Mouse (Mus musculus): ENCODE data around the gene Coro6.

The Coro6 gene

GRCm38 (mm10) chr11:77462283-77463100, at the start of gene Coro6:
Gene Coro6, plus strand, starts transcription at chr11:77462411.
- ATAC-seq (ENCODE audit: insufficient number of reproducible peaks, low FRiP score, low TSS enrichment), result 0 out of 2 replicates have a peak, but pooled peaks have one; percentile 41

- ATAC-seq (ENCODE audit: insufficient number of reproducible peaks, low FRiP score, low TSS enrichment), result no peak
These were observed 47.9 kb upstream of the Coro6 start for GRCm38 (mm10) chr11:77414141-77414839.

GRCm38 (mm10) chr11:77416212-77417000, 45.8 kb upstream of the Coro6 start:
- ATAC-seq (ENCODE audit: insufficient number of reproducible peaks, low FRiP score, low TSS enrichment), result no peak

GRCm38 (mm10) chr11:77418021-77418420, 44.2 kb upstream of the Coro6 start:
- ATAC-seq (ENCODE audit: insufficient number of reproducible peaks, low FRiP score, low TSS enrichment), result no peak

GRCm38 (mm10) chr11:77423175-77423859, 38.9 kb upstream of the Coro6 start:
- no peak for ATAC-seq (ENCODE audit: insufficient number of reproducible peaks, low FRiP score, low TSS enrichment)

GRCm38 (mm10) chr11:77428446-77428845, 33.8 kb upstream of the Coro6 start:
- no peak for ATAC-seq (ENCODE audit: insufficient number of reproducible peaks, low FRiP score, low TSS enrichment)

- ATAC-seq (ENCODE audit: insufficient number of reproducible peaks, low FRiP score, low TSS enrichment), result no peak
These were observed 25.2 kb upstream of the Coro6 start for GRCm38 (mm10) chr11:77437026-77437425.

GRCm38 (mm10) chr11:77440081-77440480, 22.1 kb upstream of the Coro6 start:
- ATAC-seq (ENCODE audit: insufficient number of reproducible peaks, low FRiP score, low TSS enrichment), result no peak

GRCm38 (mm10) chr11:77441020-77441419, 21.2 kb upstream of the Coro6 start:
- ATAC-seq (ENCODE audit: insufficient number of reproducible peaks, low FRiP score, low TSS enrichment), result no peak

GRCm38 (mm10) chr11:77442186-77443170, 19.7 kb upstream of the Coro6 start:
- ATAC-seq (ENCODE audit: insufficient number of reproducible peaks, low FRiP score, low TSS enrichment), result no peak

- ATAC-seq (ENCODE audit: insufficient number of reproducible peaks, low FRiP score, low TSS enrichment), result no peak
These were observed 17.3 kb upstream of the Coro6 start for GRCm38 (mm10) chr11:77444939-77445338.

GRCm38 (mm10) chr11:77446628-77447041, 15.6 kb upstream of the Coro6 start:
- ATAC-seq (ENCODE audit: insufficient number of reproducible peaks, low FRiP score, low TSS enrichment), result peak; percentile 75; the same call in 1 of the 2 replicates

GRCm38 (mm10) chr11:77449224-77449623, 13.0 kb upstream of the Coro6 start:
- ATAC-seq (ENCODE audit: insufficient number of reproducible peaks, low FRiP score, low TSS enrichment), result no peak

- ATAC-seq (ENCODE audit: insufficient number of reproducible peaks, low FRiP score, low TSS enrichment), result no peak
These were observed 10.5 kb upstream of the Coro6 start for GRCm38 (mm10) chr11:77451670-77452069.

GRCm38 (mm10) chr11:77453388-77453787, 8.8 kb upstream of the Coro6 start:
- no peak for ATAC-seq (ENCODE audit: insufficient number of reproducible peaks, low FRiP score, low TSS enrichment)

- ATAC-seq (ENCODE audit: insufficient number of reproducible peaks, low FRiP score, low TSS enrichment), result no peak
These were observed 6.3 kb upstream of the Coro6 start for GRCm38 (mm10) chr11:77455770-77456510.

- no peak; the same call in 1 of the 2 replicates for ATAC-seq (ENCODE audit: insufficient number of reproducible peaks, low FRiP score, low TSS enrichment)
These were observed 5.3 kb upstream of the Coro6 start for GRCm38 (mm10) chr11:77456866-77457265.

GRCm38 (mm10) chr11:77461856-77462255, 355 bp upstream of the Coro6 start:
- no peak for ATAC-seq (ENCODE audit: insufficient number of reproducible peaks, low FRiP score, low TSS enrichment)
